ENCODE assay signal across 16 mouse cellular contexts in genomic region chr5:132083753-132084326, GRCm38 (mm10).
DNase-seq lines count a peak whose midpoint lies in the region; ATAC-seq and TF ChIP-seq lines count a peak whose summit lies in the region.
"Had no signal": no experiment of that assay in that cellular context is flagged by ENCODE, and none has a peak within 500 bp of the region (broad histone marks: within the 10 kb centered on the region; RNA-seq: fewer than 3 reads in every experiment).

No protein-coding gene starts in this region.

- H3K9me3 ChIP-seq in heart, embryonic 12.5 days (replicated peaks) = no peaks in the 10 kb centered on the region
- no peaks in the 10 kb centered on the region for H3K9me3 ChIP-seq in embryonic facial prominence, embryonic 10.5 days
- no peaks in the 10 kb centered on the region for H3K9me3 ChIP-seq in limb, embryonic 14.5 days (ENCODE audit: control insufficient read depth, low read length)
- H3K9me3 ChIP-seq: forebrain, embryonic 13.5 days; neural tube, embryonic 13.5 days had no signal

- ATAC-seq in heart, embryonic 12.5 days (ENCODE audit: insufficient number of reproducible peaks, low FRiP score) = no peak
- ATAC-seq in limb, embryonic 14.5 days (ENCODE audit: low FRiP score, low read depth) = peak; percentile 75
- ATAC-seq: forebrain, embryonic 13.5 days had no signal

- TF ChIP-seq POLR2A in limb, embryonic 14.5 days (IDR thresholded peaks at IDR 0.05; ENCODE audit: borderline replicate concordance, extremely low read depth, insufficient read depth, insufficient read length) = no peak

- no peaks in the 10 kb centered on the region for H3K36me3 ChIP-seq in heart, embryonic 12.5 days
- no peaks in the 10 kb centered on the region for H3K36me3 ChIP-seq in embryonic facial prominence, embryonic 10.5 days (replicated peaks)
- no peaks in the 10 kb centered on the region for H3K36me3 ChIP-seq in limb, embryonic 14.5 days (ENCODE audit: control insufficient read depth, insufficient read depth, low read length)
- H3K36me3 ChIP-seq: neural tube, embryonic 13.5 days had no signal

- no peak overlapping the region for H3K27ac ChIP-seq in heart, embryonic 12.5 days (ENCODE audit: poor library complexity, severe bottlenecking)
- H3K27ac ChIP-seq in embryonic facial prominence, embryonic 10.5 days (replicated peaks) = no peak overlapping the region
- no peak overlapping the region for H3K27ac ChIP-seq in gastrocnemius, adult 2 months
- no peak overlapping the region for H3K27ac ChIP-seq in limb, embryonic 14.5 days (replicated peaks; ENCODE audit: low read depth, low read length)
- H3K27ac ChIP-seq: forebrain, embryonic 13.5 days; neural tube, embryonic 13.5 days had no signal

- peak; percentile 13 to 27 for DNase-seq in heart, adult 9 months (ENCODE audit: low spot score in 2 of 2)
- peak; percentile 69 for DNase-seq in embryonic facial prominence, embryonic 10.5 days (ENCODE audit: low spot score)
- peak; percentile 37 for DNase-seq in gastrocnemius, adult 2 months
- DNase-seq in limb, embryonic 14.5 days (ENCODE audit: low spot score) = peak; percentile 92
- DNase-seq in spleen, postnatal 10 days (ENCODE audit: low spot score in 2 of 2) = no peak
- no peak for DNase-seq in adrenal gland, postnatal 36 days
- no peak for DNase-seq in spleen, postnatal 36 days (ENCODE audit: low spot score in 2 of 2)
- DNase-seq: cerebellum, adult 18-20 months; kidney, adult 8-10 months; kidney, postnatal 4 days; liver; lung, adult 18-20 months; lung, postnatal 4 days had no signal

- no peak overlapping the region for H3K4me3 ChIP-seq in heart, embryonic 12.5 days
- no peak overlapping the region for H3K4me3 ChIP-seq in embryonic facial prominence, embryonic 10.5 days
- no peak overlapping the region for H3K4me3 ChIP-seq in gastrocnemius, adult 2 months
- no peak overlapping the region for H3K4me3 ChIP-seq in limb, embryonic 14.5 days (replicated peaks; ENCODE audit: low read length)
- H3K4me3 ChIP-seq: forebrain, embryonic 13.5 days; neural tube, embryonic 13.5 days had no signal

- no peak for TF ChIP-seq CTCF in gastrocnemius, adult 2 months (IDR thresholded peaks at IDR 0.05)

- H3K4me1 ChIP-seq in heart, embryonic 12.5 days (replicated peaks) = no peaks in the 10 kb centered on the region
- peaks cover 24% of the 10 kb centered on the region for H3K4me1 ChIP-seq in embryonic facial prominence, embryonic 10.5 days
- peaks cover 11% of the 10 kb centered on the region; the same call in 1 of the 2 replicates for H3K4me1 ChIP-seq in limb, embryonic 14.5 days (ENCODE audit: control insufficient read depth, insufficient read depth, low read length)
- H3K4me1 ChIP-seq: neural tube, embryonic 13.5 days had no signal

- H3K4me2 ChIP-seq in heart, embryonic 12.5 days = no peak overlapping the region
- H3K4me2 ChIP-seq in limb, embryonic 14.5 days (replicated peaks; ENCODE audit: low read depth, low read length, severe bottlenecking) = peak overlapping the region; percentile 18; the same call in 1 of the 2 replicates
- H3K4me2 ChIP-seq: forebrain, embryonic 13.5 days; neural tube, embryonic 13.5 days had no signal

- intact Hi-C loops in gastrocnemius, adult 2 months (cut with DNase I) = no loop called here

- H3K9ac ChIP-seq in heart, embryonic 12.5 days = no peak overlapping the region
- H3K9ac ChIP-seq in limb, embryonic 14.5 days (ENCODE audit: low read depth, low read length, severe bottlenecking) = no peak overlapping the region
- H3K9ac ChIP-seq: forebrain, embryonic 13.5 days; neural tube, embryonic 13.5 days had no signal

- no peaks in the 10 kb centered on the region for H3K27me3 ChIP-seq in heart, embryonic 12.5 days (replicated peaks)
- peaks cover 24% of the 10 kb centered on the region for H3K27me3 ChIP-seq in embryonic facial prominence, embryonic 10.5 days (replicated peaks; ENCODE audit: low read depth, poor library complexity, severe bottlenecking)
- H3K27me3 ChIP-seq in limb, embryonic 14.5 days (ENCODE audit: control insufficient read depth, insufficient read depth, low read length) = no peaks in the 10 kb centered on the region
- H3K27me3 ChIP-seq: forebrain, embryonic 13.5 days; neural tube, embryonic 13.5 days had no signal

- WGBS in heart, embryonic 12.5 days = 50% methylated on average over 8 of the region's 8 CpGs
- WGBS in embryonic facial prominence, embryonic 10.5 days = 20% methylated on average over 8 of the region's 8 CpGs
- 9% methylated on average over 8 of the region's 8 CpGs for WGBS in limb, embryonic 14.5 days

Comparison
In these comparisons a context has a peak if more than half of its experiments do, and no peak if none do; other contexts are left out.
1. DNase-seq: peak in heart, adult 9 months (2 of 2), embryonic facial prominence, embryonic 10.5 days (single experiment), gastrocnemius, adult 2 months (single experiment) and limb, embryonic 14.5 days (single experiment); none in spleen, postnatal 10 days (0 of 2), adrenal gland, postnatal 36 days (0 of 2) and spleen, postnatal 36 days (0 of 2).